Mouse (Mus musculus) cortical plate, adult 2 months (tissue): Measurements from ENCODE around the gene Lpin2. TPM values are rescaled to one million over a fixed set of nuclear protein-coding genes. Genes with fewer than 3 reads are reported as not detected.

Source experiments
- H3K27ac ChIP-seq: fragments of 200-500 bp; 2 replicates; pipeline ENCODE4 v1.5.1; 2012; ENCODE audit warnings: low read length, control low read depth, inconsistent platforms; ENCODE audit not compliant: insufficient read depth
- H3K4me1 ChIP-seq: fragments of 200-500 bp; 2 replicates; pipeline ENCODE4 v1.6.1; 2011; ENCODE audit warnings: low read length; ENCODE audit not compliant: control insufficient read depth, insufficient read depth
- H3K4me3 ChIP-seq: fragments of 200-500 bp; 2 replicates; pipeline ENCODE4 v1.5.1; 2011; ENCODE audit warnings: mild to moderate bottlenecking, low read length, control low read depth; ENCODE audit not compliant: insufficient read depth
- CTCF ChIP-seq: fragments of 200-500 bp; IDR thresholded peaks from 2 replicates; pipeline ENCODE4 v1.5.1; 2011; ENCODE audit warnings: mild to moderate bottlenecking, control low read depth, low read length; ENCODE audit not compliant: insufficient read depth; ENCODE audit errors: extremely low read depth
- POLR2A ChIP-seq: fragments of 200-500 bp; IDR thresholded peaks from 2 replicates; pipeline ENCODE4 v1.6.1; 2011; ENCODE audit warnings: mild to moderate bottlenecking, low read length, control low read depth; ENCODE audit not compliant: insufficient read depth; ENCODE audit errors: extremely low read depth
- polyA plus RNA-seq: library from polyadenylated mRNA; depleted of rRNA; stranded (reverse); fragments of >200 nt; gene quantifications from 2 replicates; pipeline ENCODE4 v1.2.3, GENCODE M21; 2012

Gene Lpin2
- polyA plus RNA-seq, 1 experiment: 33.9 TPM

GRCm38 (mm10) chr17:71144322-71145116 is 37.8 kb upstream of the Lpin2 start:
- H3K4me1 ChIP-seq: peaks cover 2% of the 10 kb centered on the region; the same call in 1 of the 2 replicates
- TF ChIP-seq CTCF (no peak), POLR2A (no peak)
- H3K27ac ChIP-seq: no peak overlapping the region
- no peak overlapping the region for H3K4me3 ChIP-seq

GRCm38 (mm10) chr17:71145248-71145961 is 37.0 kb upstream of the Lpin2 start:
- TF ChIP-seq POLR2A (no peak), CTCF (no peak)
- H3K4me3 ChIP-seq: no peak overlapping the region

GRCm38 (mm10) chr17:71153356-71153755 is 29.0 kb upstream of the Lpin2 start:
- TF ChIP-seq CTCF (no peak), POLR2A (no peak)
- Histone ChIP-seq H3K27ac (no peak overlapping the region), H3K4me3 (no peak overlapping the region), H3K4me1 (no peaks in the 10 kb centered on the region)

More at GRCm38 (mm10) chr17:71145248-71145961, 37.0 kb upstream of the Lpin2 start:
- H3K4me1 ChIP-seq: peaks cover 2% of the 10 kb centered on the region; the same call in 1 of the 2 replicates
- no peak overlapping the region for H3K27ac ChIP-seq

GRCm38 (mm10) chr17:71155271-71155670 is 27.1 kb upstream of the Lpin2 start:
- no peaks in the 10 kb centered on the region for H3K4me1 ChIP-seq
- no peak overlapping the region for H3K27ac ChIP-seq
- TF ChIP-seq POLR2A: no peak
- no peak for TF ChIP-seq CTCF
- H3K4me3 ChIP-seq: no peak overlapping the region

- no peak overlapping the region for H3K4me3 ChIP-seq
- no peak overlapping the region for H3K27ac ChIP-seq
- H3K4me1 ChIP-seq: no peaks in the 10 kb centered on the region
- TF ChIP-seq CTCF (no peak), POLR2A (no peak)
Measured at GRCm38 (mm10) chr17:71159152-71159567, 23.2 kb upstream of the Lpin2 start.

GRCm38 (mm10) chr17:71159720-71160119 is 22.6 kb upstream of the Lpin2 start:
- TF ChIP-seq POLR2A: no peak
- TF ChIP-seq CTCF: no peak
- Histone ChIP-seq H3K4me1 (no peaks in the 10 kb centered on the region), H3K4me3 (no peak overlapping the region), H3K27ac (no peak overlapping the region)

GRCm38 (mm10) chr17:71160244-71160995 is 21.9 kb upstream of the Lpin2 start:
- Histone ChIP-seq H3K4me3 (no peak overlapping the region), H3K27ac (no peak overlapping the region), H3K4me1 (no peaks in the 10 kb centered on the region)
- no peak for TF ChIP-seq CTCF
- no peak for TF ChIP-seq POLR2A

GRCm38 (mm10) chr17:71164991-71165390 is 17.4 kb upstream of the Lpin2 start:
- Histone ChIP-seq H3K4me3 (no peak overlapping the region), H3K27ac (no peak overlapping the region), H3K4me1 (no peaks in the 10 kb centered on the region)
- no peak for TF ChIP-seq CTCF
- no peak for TF ChIP-seq POLR2A

- no peak overlapping the region for H3K4me3 ChIP-seq
- TF ChIP-seq CTCF: no peak
- TF ChIP-seq POLR2A: no peak
- H3K4me1 ChIP-seq: no peaks in the 10 kb centered on the region
- no peak overlapping the region for H3K27ac ChIP-seq
Measured at GRCm38 (mm10) chr17:71168205-71168815, 14.1 kb upstream of the Lpin2 start.
